Mouse (Mus musculus): ENCODE data around the gene Phf10.

- TF ChIP-seq POLR2A (IDR thresholded peaks at IDR 0.05; ENCODE audit: borderline replicate concordance, control insufficient read depth, low read depth, low read length), result no peak
- no peak for TF ChIP-seq CTCF (IDR thresholded peaks at IDR 0.05; ENCODE audit: control insufficient read depth, insufficient read depth, low read length)
These were observed 16.5 kb downstream of the Phf10 start for GRCm38 (mm10) chr17:14944551-14944950.
